Mouse (Mus musculus): Measurements from ENCODE around the gene Olfr123. TPM values are rescaled to one million over a fixed set of nuclear protein-coding genes. Genes with fewer than 3 reads are reported as not detected.

Olfr123 gene
- total RNA-seq (2021), result not detected
- long read RNA-seq, experiment 1, result 0 reads
- long read RNA-seq, experiment 2, result 0 reads

- no peak for DNase-seq (ENCODE audit: low spot score in 2 of 2)
Measured at GRCm38 (mm10) chr17:37793229-37793628, at the start of gene Olfr123. Olfr123 (plus strand) TSS chr17:37793529.

DNA sequence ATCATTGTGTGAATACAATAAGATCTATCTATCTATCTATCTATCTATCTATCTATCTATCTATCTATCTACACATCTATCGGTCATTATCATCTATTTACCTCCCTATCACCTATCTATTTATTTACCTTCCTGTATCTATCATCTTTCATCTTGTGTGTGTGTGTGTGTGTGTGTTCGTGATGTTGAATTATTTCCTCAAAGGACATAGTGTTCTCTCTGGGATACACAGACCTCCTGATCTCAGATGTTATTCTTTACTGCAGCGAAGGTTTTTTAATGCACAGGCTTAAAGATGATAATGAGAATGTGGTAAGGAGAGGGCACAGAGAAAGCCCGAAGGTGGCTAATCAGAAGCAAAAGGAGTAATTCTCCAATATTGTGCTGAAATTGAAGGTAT, 25.0 kb upstream of the Olfr123 start, which contains the start of gene Olfr122:
Gene Olfr122, plus strand, starts transcription at position 301 of the 400 bp plus-strand sequence.
- no peak for DNase-seq (ENCODE audit: low spot score in 2 of 2)

- DNase-seq (ENCODE audit: low spot score in 2 of 2), result no peak
Measured at GRCm38 (mm10) chr17:37799588-37799987, 6.3 kb downstream of the Olfr123 start, which contains the start of gene Olfr124. Olfr124 (plus strand) TSS chr17:37799888.

- no peak for DNase-seq (ENCODE audit: low spot score in 2 of 2)
Measured at GRCm38 (mm10) chr17:37832649-37833048, 39.3 kb downstream of the Olfr123 start, which contains the start of gene Olfr125. Olfr125 (plus strand) TSS chr17:37832949.

GRCm38 (mm10) chr17:37847183-37847582, 53.9 kb downstream of the Olfr123 start, which contains the start of gene Olfr126:
Olfr126 (plus strand) TSS chr17:37847483.
- no peak for DNase-seq (ENCODE audit: low spot score in 2 of 2)

Other genes with a start within 250 kb of the Olfr123 start
- gene Olfr112, start 224.1 kb upstream of the Olfr123 start, total RNA-seq (2021), result not detected
- gene Olfr113, start 215.9 kb upstream of the Olfr123 start, total RNA-seq (2021), result not detected
- gene Olfr114, start 200.8 kb upstream of the Olfr123 start, total RNA-seq (2021), result not detected
- not detected for gene Olfr115, start 166.4 kb upstream of the Olfr123 start, total RNA-seq (2021)
- not detected for gene Olfr116, start 166.3 kb upstream of the Olfr123 start, total RNA-seq (2021)
- gene Olfr117, start 129.7 kb upstream of the Olfr123 start, total RNA-seq (2021), result not detected
- not detected for gene Olfr118, start 126.5 kb upstream of the Olfr123 start, total RNA-seq (2021)
- not detected for gene Olfr119, start 97.0 kb upstream of the Olfr123 start, total RNA-seq (2021)
- not detected for gene Olfr120, start 71.7 kb upstream of the Olfr123 start, total RNA-seq (2021)
- gene Olfr121, start 44.7 kb upstream of the Olfr123 start, total RNA-seq (2021), result not detected
- gene Olfr122, start 24.9 kb upstream of the Olfr123 start, total RNA-seq (2021), result not detected
- gene Olfr124, start 6.4 kb downstream of the Olfr123 start, total RNA-seq (2021), result not detected
- gene Olfr125, start 39.4 kb downstream of the Olfr123 start, total RNA-seq (2021), result not detected
- not detected for gene Olfr126, start 54.0 kb downstream of the Olfr123 start, total RNA-seq (2021)
- gene Olfr127, start 106.9 kb downstream of the Olfr123 start, total RNA-seq (2021), result not detected
- not detected for gene Olfr128, start 127.0 kb downstream of the Olfr123 start, total RNA-seq (2021)
- gene Olfr761, start 159.6 kb downstream of the Olfr123 start, total RNA-seq (2021), result not detected

Data from left cerebral cortex, adult 18-20 months (tissue).